ENCODE assay signal across 13 mouse cellular contexts in the genomic region with DNA sequence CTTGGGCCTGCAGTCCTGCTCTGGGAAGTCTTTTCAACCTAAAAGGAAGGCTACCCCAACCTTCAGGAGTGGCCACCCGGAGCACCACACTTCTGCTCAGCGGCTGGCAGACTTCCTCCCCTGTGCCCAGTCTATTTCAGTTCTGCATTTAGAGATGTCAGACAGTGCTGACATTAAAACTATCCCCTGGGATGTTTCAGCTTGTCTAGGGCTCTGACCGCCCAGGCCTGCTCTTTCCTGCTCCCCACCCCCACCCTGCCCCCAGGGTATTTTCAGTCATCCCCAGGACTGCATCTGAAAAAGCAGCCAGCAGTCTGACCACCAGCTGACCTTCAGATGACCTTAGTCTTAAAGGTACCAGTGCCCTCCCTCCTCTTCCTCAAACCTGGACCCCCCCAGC. TPM values are rescaled to one million over a fixed set of nuclear protein-coding genes. Genes with fewer than 3 reads are reported as not detected.
A peak's percentile ranks its signal among the peaks of the same experiment; 100 is the strongest.
DNase-seq lines count a peak whose midpoint lies in the region; ATAC-seq and TF ChIP-seq lines count a peak whose summit lies in the region.
"Had no signal": no experiment of that assay in that cellular context is flagged by ENCODE, and none has a peak within 500 bp of the region (broad histone marks: within the 10 kb centered on the region; RNA-seq: fewer than 3 reads in every experiment).

No protein-coding gene starts in this region.

- H3K36me3 ChIP-seq in heart, embryonic 10.5 days = no peaks in the 10 kb centered on the region
- H3K36me3 ChIP-seq in midbrain, embryonic 11.5 days (ENCODE audit: control insufficient read depth, insufficient read depth, low read length) = no peaks in the 10 kb centered on the region
- H3K36me3 ChIP-seq in midbrain, embryonic 14.5 days (ENCODE audit: control insufficient read depth, insufficient read depth, low read length) = no peaks in the 10 kb centered on the region
- no peaks in the 10 kb centered on the region for H3K36me3 ChIP-seq in small intestine, adult 2 months (ENCODE audit: control insufficient read depth, insufficient read depth, low read length)
- H3K36me3 ChIP-seq: forebrain, embryonic 12.5 days; limb, embryonic 10.5 days had no signal

- DNase-seq in heart, embryonic 10.5 days (ENCODE audit: low spot score) = no peak
- DNase-seq in heart, postnatal 4 days = no peak
- no peak for DNase-seq in midbrain, embryonic 11.5 days (ENCODE audit: low spot score, missing footprints)
- no peak for DNase-seq in midbrain, embryonic 14.5 days
- DNase-seq in frontal cortex, postnatal 10 days (ENCODE audit: low spot score in 2 of 2) = no peak
- no peak for DNase-seq in layer of hippocampus, postnatal 25 days (ENCODE audit: extremely low spot score in 1 of 2, low spot score in 1 of 2)
- DNase-seq: adrenal gland, adult 8-10 months; embryo, embryonic 11 days; kidney, adult 9 months had no signal

- no peak overlapping the region for H3K9ac ChIP-seq in midbrain, embryonic 11.5 days (ENCODE audit: low read length)
- no peak overlapping the region for H3K9ac ChIP-seq in midbrain, embryonic 14.5 days (replicated peaks; ENCODE audit: low read length)
- H3K9ac ChIP-seq: forebrain, embryonic 12.5 days had no signal

- no peak overlapping the region for H3K4me2 ChIP-seq in midbrain, embryonic 11.5 days
- no peak overlapping the region for H3K4me2 ChIP-seq in midbrain, embryonic 14.5 days (ENCODE audit: low read length)
- H3K4me2 ChIP-seq: forebrain, embryonic 12.5 days had no signal

- H3K4me3 ChIP-seq in heart, embryonic 10.5 days = no peak overlapping the region
- H3K4me3 ChIP-seq in midbrain, embryonic 11.5 days (ENCODE audit: low read depth, low read length) = no peak overlapping the region
- no peak overlapping the region for H3K4me3 ChIP-seq in midbrain, embryonic 14.5 days (replicated peaks; ENCODE audit: low read depth, low read length)
- H3K4me3 ChIP-seq in brown adipose tissue, adult 24 weeks (ENCODE audit: insufficient read depth, low read depth, low read length) = no peak overlapping the region
- no peak overlapping the region for H3K4me3 ChIP-seq in small intestine, adult 2 months (ENCODE audit: low read depth, low read length)
- H3K4me3 ChIP-seq: forebrain, embryonic 12.5 days; limb, embryonic 10.5 days had no signal

- H3K9me3 ChIP-seq in heart, embryonic 10.5 days = no peaks in the 10 kb centered on the region
- no peaks in the 10 kb centered on the region for H3K9me3 ChIP-seq in midbrain, embryonic 11.5 days (ENCODE audit: control insufficient read depth, low read length)
- no peaks in the 10 kb centered on the region for H3K9me3 ChIP-seq in midbrain, embryonic 14.5 days (ENCODE audit: control insufficient read depth, low read length)
- H3K9me3 ChIP-seq: forebrain, embryonic 12.5 days; limb, embryonic 10.5 days had no signal

- no peak for TF ChIP-seq POLR2A in small intestine, adult 2 months (IDR thresholded peaks at IDR 0.05; ENCODE audit: low read depth, low read length)

- no peaks in the 10 kb centered on the region for H3K27me3 ChIP-seq in heart, embryonic 10.5 days (ENCODE audit: insufficient read depth, poor library complexity, severe bottlenecking)
- no peaks in the 10 kb centered on the region for H3K27me3 ChIP-seq in midbrain, embryonic 11.5 days (ENCODE audit: control insufficient read depth, insufficient read depth, low read length)
- H3K27me3 ChIP-seq in midbrain, embryonic 14.5 days (ENCODE audit: control insufficient read depth, insufficient read depth, low read length) = no peaks in the 10 kb centered on the region
- no peaks in the 10 kb centered on the region for H3K27me3 ChIP-seq in small intestine, adult 2 months (ENCODE audit: control insufficient read depth, insufficient read depth, low read length)
- H3K27me3 ChIP-seq: forebrain, embryonic 12.5 days had no signal

- 0 out of 2 replicates have a peak, but pooled peaks have one; percentile 30 for ATAC-seq in midbrain, embryonic 11.5 days (ENCODE audit: low FRiP score)
- ATAC-seq in midbrain, embryonic 14.5 days (ENCODE audit: low FRiP score, low TSS enrichment) = no peak

- H3K4me1 ChIP-seq in heart, embryonic 10.5 days = peaks cover 24% of the 10 kb centered on the region
- peaks cover 3% of the 10 kb centered on the region for H3K4me1 ChIP-seq in midbrain, embryonic 11.5 days (ENCODE audit: control insufficient read depth, insufficient read depth, low read length)
- peaks cover 4% of the 10 kb centered on the region; the same call in 1 of the 2 replicates for H3K4me1 ChIP-seq in midbrain, embryonic 14.5 days (ENCODE audit: control insufficient read depth, insufficient read depth, low read length)
- H3K4me1 ChIP-seq in brown adipose tissue, adult 24 weeks (ENCODE audit: control insufficient read depth, insufficient read depth, insufficient read length, low read length) = peaks cover 13% of the 10 kb centered on the region; the same call in 1 of the 2 replicates
- H3K4me1 ChIP-seq in small intestine, adult 2 months (ENCODE audit: control insufficient read depth, insufficient read depth, insufficient read length, low read length) = peaks cover 6% of the 10 kb centered on the region

- TF ChIP-seq CTCF in small intestine, adult 2 months (IDR thresholded peaks at IDR 0.05; ENCODE audit: extremely low read depth, insufficient read length, insufficient replicate concordance, low read depth, low read length) = no peak

- peak overlapping the region; percentile 22; the same call in 1 of the 2 replicates for H3K27ac ChIP-seq in heart, embryonic 10.5 days
- H3K27ac ChIP-seq in midbrain, embryonic 11.5 days (ENCODE audit: low read depth, low read length) = no peak overlapping the region
- no peak overlapping the region for H3K27ac ChIP-seq in midbrain, embryonic 14.5 days (replicated peaks; ENCODE audit: low read depth, low read length)
- peak overlapping the region; percentile 64 for H3K27ac ChIP-seq in brown adipose tissue, adult 24 weeks (replicated peaks; ENCODE audit: low read depth, low read length)
- H3K27ac ChIP-seq in small intestine, adult 2 months (ENCODE audit: insufficient read depth, low read depth, low read length) = peak overlapping the region; percentile 25; the same call in 1 of the 2 replicates
- H3K27ac ChIP-seq: forebrain, embryonic 12.5 days; limb, embryonic 10.5 days had no signal

- 47% methylated on average over 3 of the region's 3 CpGs for WGBS in heart, embryonic 10.5 days
- WGBS in midbrain, embryonic 11.5 days = 59% methylated on average over 3 of the region's 3 CpGs
- 46% methylated on average over 3 of the region's 3 CpGs for WGBS in midbrain, embryonic 14.5 days
- 70% methylated on average over 3 of the region's 3 CpGs for WGBS in small intestine, adult 2 months

RNA-seq across cellular contexts. Expression of a gene that starts 38.0 kb away (rescaled TPM):
- 5.1 and 6.0 TPM in 2 replicates for polyA plus RNA-seq in heart, embryonic 10.5 days (2016; fragmentation: Nextera tagmentation; extraction: Ambion mirVana)
- 10 to 100 TPM; 10.7 to 15.6 TPM for total RNA-seq in heart, postnatal 4 days (2021)
- 2.8 and 4.8 TPM in 2 replicates for polyA plus RNA-seq in midbrain, embryonic 11.5 days (2014; fragmentation: Nextera tagmentation; extraction: Ambion mirVana)
- 1.9 and 4.6 TPM in 2 replicates for polyA plus RNA-seq in midbrain, embryonic 14.5 days (2014; fragmentation: Nextera tagmentation; extraction: Ambion mirVana)
- 2.6 and 5.2 TPM in 2 replicates for polyA plus RNA-seq in brown adipose tissue, adult 24 weeks (2012; ENCODE audit: insufficient read depth, insufficient read length, missing spikeins)
- 24.6 and 36.0 TPM in 2 replicates for polyA plus RNA-seq in small intestine, adult 2 months (2012; rRNA removed)
- total RNA-seq in layer of hippocampus, postnatal 25 days (2021) = 10 to 100 TPM; 13.4 to 13.8 TPM

Comparison
In these comparisons a context has a peak if more than half of its experiments do, and no peak if none do; other contexts are left out.
1. H3K27ac ChIP-seq: peak in heart, embryonic 10.5 days (single experiment), brown adipose tissue, adult 24 weeks (single experiment) and small intestine, adult 2 months (single experiment); none in midbrain, embryonic 11.5 days (single experiment) and midbrain, embryonic 14.5 days (single experiment).